Mouse (Mus musculus) heart, embryonic 10.5 days (tissue): ENCODE results near the gene Tyms. TPM values are rescaled to one million over a fixed set of nuclear protein-coding genes. Genes with fewer than 3 reads are reported as not detected.

Experiments used
- DNase-seq: peaks from one replicate; pipeline ENCODE4 v3.0.0-alpha.2; 2017; ENCODE audit warnings: low spot score
- H3K27ac ChIP-seq: fragments of 300-500 bp; sonication (generic); 2 replicates; pipeline ENCODE4 v1.5.1; 2016; ENCODE audit warnings: mild to moderate bottlenecking
- H3K27me3 ChIP-seq: fragments of 300-500 bp; sonication (generic); 2 replicates; pipeline ENCODE4 v1.6.1; 2016; ENCODE audit warnings: mild to moderate bottlenecking; ENCODE audit not compliant: poor library complexity, insufficient read depth, severe bottlenecking
- H3K36me3 ChIP-seq: fragments of 300-500 bp; sonication (generic); 2 replicates; pipeline ENCODE4 v1.6.1; 2016; ENCODE audit warnings: mild to moderate bottlenecking, moderate library complexity
- H3K4me1 ChIP-seq: fragments of 300-500 bp; sonication (generic); 2 replicates; pipeline ENCODE4 v1.6.1; 2016; ENCODE audit warnings: mild to moderate bottlenecking
- H3K4me3 ChIP-seq: fragments of 300-500 bp; sonication (generic); 2 replicates; pipeline ENCODE4 v1.5.1; 2016; ENCODE audit warnings: mild to moderate bottlenecking, moderate library complexity
- H3K9me3 ChIP-seq: fragments of 300-500 bp; sonication (generic); 2 replicates; pipeline ENCODE4 v1.6.1; 2016; ENCODE audit warnings: mild to moderate bottlenecking, moderate library complexity
- WGBS: fragments of 180-500 bp; shearing (Covaris S2); methylation state at CpG from one replicate; pipeline ENCODE4 v1.1.7; 2016; 5-methylcytosine and 5-hydroxymethylcytosine counted together
- polyA plus RNA-seq: library from polyadenylated mRNA; unstranded; fragments of >200 nt; fragmentation: Nextera tagmentation; extraction: Ambion mirVana; gene quantifications from 2 replicates; pipeline ENCODE4 v1.2.1, GENCODE M21; 2016

Tyms gene
- polyA plus RNA-seq, 1 experiment from 2014 or later, result 286 TPM

DNA sequence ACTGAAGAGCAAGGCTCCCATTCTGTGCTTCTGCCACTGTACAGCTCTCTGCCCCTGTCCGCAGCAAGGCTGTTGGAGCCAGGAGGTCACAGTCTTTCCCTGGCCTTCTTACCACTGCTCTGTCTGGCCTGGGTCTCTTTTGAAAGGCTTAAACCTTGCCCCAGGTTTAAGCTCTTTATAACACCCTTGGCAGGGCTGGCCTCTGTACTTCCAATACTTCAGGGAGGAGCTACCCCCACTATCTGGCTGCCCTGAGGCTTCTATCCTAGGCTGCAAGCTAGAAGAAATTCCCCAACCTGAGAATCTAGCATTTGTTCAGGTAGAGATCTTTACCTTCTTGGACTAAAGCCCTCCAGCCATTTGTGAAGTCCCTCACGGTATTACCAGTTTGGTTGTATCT lies 36.5 kb upstream of the Tyms start:
- Histone ChIP-seq H3K27me3 (peaks cover 100% of the 10 kb centered on the region), H3K36me3 (no peaks in the 10 kb centered on the region), H3K4me1 (peaks cover 60% of the 10 kb centered on the region), H3K27ac (no peak overlapping the region), H3K9me3 (no peaks in the 10 kb centered on the region), H3K4me3 (no peak overlapping the region)
- peak; percentile 47 for DNase-seq
- 46% methylated on average over 2 of the region's 2 CpGs for WGBS

DNA sequence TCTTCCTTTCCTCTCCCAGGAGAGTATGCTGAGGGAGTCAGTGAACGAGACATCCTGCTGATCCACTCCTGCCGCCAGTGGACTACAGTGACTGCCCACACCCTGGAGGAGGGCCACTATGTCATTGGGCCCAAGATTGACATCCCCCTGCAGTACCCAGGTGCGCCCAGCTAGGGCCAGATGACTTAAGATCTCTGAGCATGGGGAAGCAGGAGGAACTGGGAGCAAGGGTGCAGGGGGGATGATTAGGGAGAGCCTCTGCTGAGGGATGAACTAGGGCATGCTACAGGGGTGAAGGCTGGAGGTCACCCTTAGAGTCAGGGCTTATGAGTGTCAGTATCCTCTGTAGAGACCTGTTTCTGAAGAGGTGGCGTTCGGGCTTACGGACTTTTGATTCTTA lies 34.8 kb upstream of the Tyms start:
- peak; percentile 71 for DNase-seq
- WGBS, result 56% methylated on average over 6 of the region's 6 CpGs
- Histone ChIP-seq H3K27me3 (peaks cover 100% of the 10 kb centered on the region), H3K9me3 (no peaks in the 10 kb centered on the region), H3K36me3 (no peaks in the 10 kb centered on the region), H3K27ac (no peak overlapping the region), H3K4me3 (no peak overlapping the region), H3K4me1 (peaks cover 49% of the 10 kb centered on the region)

DNA sequence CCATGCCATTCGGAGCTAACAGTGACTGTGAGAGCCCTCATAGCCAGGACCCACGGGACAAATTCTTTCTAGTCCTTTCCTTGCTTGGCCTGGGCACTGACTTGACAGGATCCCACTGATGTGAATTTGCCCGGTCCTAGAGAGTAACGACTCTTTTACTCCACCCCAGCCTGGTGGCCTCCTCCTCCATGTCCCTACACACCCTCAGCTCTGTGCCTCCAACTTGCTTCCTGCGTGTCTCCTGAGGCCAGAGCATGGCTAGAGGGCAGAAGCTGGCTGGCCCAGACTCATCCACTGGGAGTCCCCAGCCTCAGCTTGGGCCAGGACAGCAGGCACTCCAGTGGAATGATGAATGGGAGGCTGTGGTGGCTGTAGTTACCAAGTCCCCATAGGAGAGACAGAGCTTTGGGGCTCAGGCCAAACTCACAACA lies 34.2 kb upstream of the Tyms start:
- 8% methylated on average over 5 of the region's 5 CpGs for WGBS
- DNase-seq, result peak; percentile 75
- H3K4me3 ChIP-seq, result no peak overlapping the region
- no peaks in the 10 kb centered on the region for H3K36me3 ChIP-seq
- peaks cover 100% of the 10 kb centered on the region for H3K27me3 ChIP-seq
- H3K9me3 ChIP-seq, result no peaks in the 10 kb centered on the region
- H3K4me1 ChIP-seq, result peaks cover 49% of the 10 kb centered on the region
- no peak overlapping the region for H3K27ac ChIP-seq

DNA sequence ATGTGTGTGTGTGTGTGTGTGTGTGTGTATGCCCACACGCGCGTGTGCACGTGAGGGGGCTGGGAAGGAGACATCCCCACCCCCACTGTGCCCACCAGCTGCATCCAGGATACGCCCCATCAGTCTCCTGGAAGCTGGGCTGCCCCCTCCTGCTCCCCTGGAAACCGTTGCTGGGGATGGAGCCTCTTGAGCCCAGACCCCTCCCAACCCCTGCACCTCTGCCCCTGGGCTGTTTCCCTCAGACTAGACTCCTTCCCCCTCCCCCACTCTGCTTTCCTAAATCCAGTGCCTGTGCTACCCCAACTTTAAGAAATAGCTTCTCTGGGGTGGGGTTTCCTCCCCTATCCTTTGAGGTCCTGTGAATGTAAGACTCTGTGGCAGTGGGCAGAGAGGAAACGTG lies 33.8 kb upstream of the Tyms start:
- Histone ChIP-seq H3K36me3 (no peaks in the 10 kb centered on the region), H3K27ac (no peak overlapping the region), H3K4me3 (no peak overlapping the region), H3K27me3 (peaks cover 99% of the 10 kb centered on the region), H3K9me3 (no peaks in the 10 kb centered on the region), H3K4me1 (peaks cover 49% of the 10 kb centered on the region)
- 1% methylated on average over 7 of the region's 7 CpGs for WGBS
- DNase-seq, result peak; percentile 56

DNA sequence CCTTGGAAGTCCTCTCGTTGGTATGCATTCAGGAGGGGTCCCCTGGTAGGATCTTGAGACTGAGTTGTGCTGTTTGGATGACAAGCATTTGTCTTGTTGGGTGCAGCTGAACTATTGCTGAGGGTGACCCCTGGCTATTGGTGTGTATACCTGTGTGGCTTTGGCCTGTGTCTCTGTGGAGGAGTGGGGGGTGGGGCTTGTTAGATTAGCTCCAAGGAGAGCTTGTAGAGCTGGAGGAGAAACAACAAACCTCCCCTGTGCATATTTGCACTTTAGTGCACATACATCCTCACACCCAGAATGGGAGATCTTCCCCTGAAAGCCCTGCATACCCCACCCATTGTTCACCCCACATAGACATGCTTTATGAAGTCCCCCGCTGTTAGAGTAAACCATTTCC lies 33.3 kb upstream of the Tyms start:
- DNase-seq, result no peak
- Histone ChIP-seq H3K27ac (no peak overlapping the region), H3K4me3 (no peak overlapping the region), H3K36me3 (no peaks in the 10 kb centered on the region), H3K9me3 (no peaks in the 10 kb centered on the region), H3K27me3 (peaks cover 94% of the 10 kb centered on the region), H3K4me1 (peaks cover 49% of the 10 kb centered on the region)
- 15% methylated on average over 2 of the region's 2 CpGs for WGBS

DNA sequence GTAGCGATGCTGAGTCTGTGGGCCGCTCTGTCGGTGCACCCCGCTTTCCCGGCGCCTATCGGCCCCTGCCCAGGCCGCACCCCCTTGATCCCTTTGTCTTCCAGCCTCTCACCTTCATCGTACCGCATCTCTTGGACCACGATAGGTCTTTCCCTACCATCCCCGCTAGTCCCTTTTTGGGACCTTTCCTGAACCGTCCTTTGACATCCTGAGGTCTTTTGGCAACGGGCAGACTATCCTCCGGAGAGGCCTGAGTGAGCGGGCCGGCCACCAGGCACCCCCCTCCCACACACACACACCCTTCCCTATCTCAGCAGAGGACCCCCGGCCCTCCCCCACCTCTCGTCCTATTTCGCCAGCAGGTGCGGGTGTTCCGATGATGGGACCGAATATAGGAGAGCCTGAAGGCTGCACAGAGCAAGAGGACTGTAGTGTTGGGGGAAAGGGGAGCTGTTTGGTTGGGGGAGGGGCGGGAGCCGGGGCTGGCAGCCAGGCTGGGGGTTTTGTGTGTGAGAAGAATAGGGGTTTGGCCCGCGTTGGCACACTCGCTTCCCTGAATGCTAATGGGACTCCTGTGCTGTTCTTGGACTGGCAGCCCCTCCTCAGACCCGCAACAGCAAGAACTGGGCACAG lies 32.4 kb upstream of the Tyms start, which contains the start of gene 3110082J24Rik:
Gene 3110082J24Rik, minus strand, starts transcription at position 419 of the 633 bp plus-strand sequence.
- 3% methylated on average over 28 of the region's 29 CpGs for WGBS
- H3K4me3 ChIP-seq, result peak within 1 kb of the TSS; percentile 65
- H3K27ac ChIP-seq, result peak within 1 kb of the TSS; percentile 56; the same call in 1 of the 2 replicates
- peak; percentile 74 for DNase-seq
- H3K9me3 ChIP-seq, result no peaks in the 10 kb centered on the region; the same call in 1 of the 2 replicates
- peaks cover 41% of the 10 kb centered on the region for H3K4me1 ChIP-seq
- no peaks in the 10 kb centered on the region for H3K36me3 ChIP-seq
- peaks cover 85% of the 10 kb centered on the region for H3K27me3 ChIP-seq

DNA sequence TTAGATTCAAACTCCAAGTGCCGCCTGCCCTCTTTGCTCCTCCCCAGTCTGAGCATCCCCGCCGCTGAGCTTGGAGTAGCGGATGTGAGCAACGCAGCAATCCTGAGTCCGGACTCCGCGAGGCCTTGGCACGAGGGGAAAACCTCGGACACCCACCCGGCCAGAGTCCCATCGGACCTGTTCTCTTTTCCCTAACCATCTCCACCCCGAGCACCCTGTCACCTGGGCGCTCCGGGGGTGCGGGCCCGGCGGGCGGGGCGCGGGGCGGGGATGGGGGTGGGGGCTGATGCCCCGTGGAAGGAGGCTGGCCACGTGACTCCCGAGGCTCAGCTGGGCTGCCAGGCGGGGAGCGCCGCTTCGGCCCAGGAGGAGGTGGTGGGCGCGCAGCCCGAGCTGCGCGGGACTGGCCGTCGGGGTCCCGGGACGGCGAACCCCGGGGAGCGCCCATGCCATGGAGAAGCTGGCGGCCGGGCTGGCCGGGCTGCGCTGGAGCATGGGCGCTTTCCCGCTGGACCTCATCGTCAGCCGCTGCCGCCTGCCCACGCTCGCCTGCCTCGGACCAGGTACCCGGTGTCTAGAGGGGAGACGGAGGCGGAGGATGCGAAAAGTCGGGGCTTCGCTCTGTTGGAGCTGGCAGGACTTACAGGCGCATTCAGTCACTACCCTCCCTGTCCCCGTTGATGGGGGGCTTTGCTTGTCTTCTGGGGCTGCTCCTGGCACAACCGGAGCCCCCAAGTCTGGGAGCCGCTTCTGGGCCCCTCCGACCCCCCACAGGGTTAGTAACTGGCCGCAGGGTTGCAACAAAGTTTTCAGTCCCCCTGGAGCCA lies 31.6 kb upstream of the Tyms start, which contains the start of gene Garem2:
Gene Garem2, plus strand, starts transcription at position 321 of the 827 bp plus-strand sequence.
- WGBS, result under 1% methylated on average over 65 of the region's 65 CpGs
- Histone ChIP-seq H3K4me1 (peaks cover 34% of the 10 kb centered on the region), H3K27me3 (peaks cover 77% of the 10 kb centered on the region), H3K9me3 (no peaks in the 10 kb centered on the region; the same call in none of the 2 replicates), H3K36me3 (no peaks in the 10 kb centered on the region), H3K27ac (peak within 1 kb of the TSS; percentile 56; the same call in 1 of the 2 replicates), H3K4me3 (peak within 1 kb of the TSS; percentile 65)
- peak; percentile 73 for DNase-seq

DNA sequence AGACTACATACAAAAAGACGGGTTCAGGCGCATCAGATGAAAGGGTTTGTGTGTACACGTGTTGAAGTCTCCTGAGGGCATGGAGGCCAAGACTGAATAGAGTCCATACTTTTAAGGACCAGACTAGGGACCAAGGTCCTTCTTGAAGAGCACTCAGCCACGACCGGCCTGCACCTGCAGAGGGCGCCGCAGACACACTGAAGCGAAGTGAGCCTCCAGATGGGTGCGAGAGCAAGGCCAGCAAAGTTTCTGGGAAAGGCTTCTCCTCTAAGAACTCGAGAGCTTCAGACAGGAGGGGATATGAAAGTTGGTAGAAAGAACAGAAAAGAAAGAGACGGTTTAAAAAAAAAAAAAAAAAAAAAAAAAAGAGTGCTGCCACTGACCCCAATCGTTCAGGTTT lies 30.9 kb upstream of the Tyms start:
- DNase-seq, result peak; percentile 71
- 3% methylated on average over 12 of the region's 12 CpGs for WGBS
- Histone ChIP-seq H3K9me3 (no peaks in the 10 kb centered on the region; the same call in none of the 2 replicates), H3K4me1 (peaks cover 30% of the 10 kb centered on the region), H3K27me3 (peaks cover 70% of the 10 kb centered on the region), H3K4me3 (peak overlapping the region; percentile 65), H3K27ac (no peak overlapping the region), H3K36me3 (no peaks in the 10 kb centered on the region)

DNA sequence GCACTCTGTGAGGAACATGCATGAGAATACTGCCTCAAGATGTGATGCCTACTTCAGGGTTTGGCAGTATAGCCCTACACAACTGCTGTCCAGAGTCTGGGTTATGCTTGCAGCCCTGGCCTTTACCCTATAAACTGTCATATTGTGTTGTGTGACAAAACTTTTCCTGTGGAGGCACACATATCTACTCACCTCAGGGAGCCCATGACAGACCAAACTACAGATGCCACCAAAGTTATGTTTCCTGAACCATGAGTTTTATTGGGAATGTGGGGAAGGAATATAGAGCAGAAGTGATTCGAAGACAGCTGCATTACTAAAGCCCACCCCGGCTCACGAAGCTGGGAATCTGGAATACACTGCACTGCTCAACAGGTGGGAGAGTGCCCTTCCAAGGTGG lies 29.9 kb upstream of the Tyms start:
- Histone ChIP-seq H3K36me3 (no peaks in the 10 kb centered on the region), H3K4me1 (peaks cover 30% of the 10 kb centered on the region), H3K27ac (no peak overlapping the region), H3K9me3 (no peaks in the 10 kb centered on the region; the same call in none of the 2 replicates), H3K27me3 (peaks cover 60% of the 10 kb centered on the region), H3K4me3 (no peak overlapping the region)
- peak; percentile 61 for DNase-seq
- 80% methylated on average over 3 of the region's 3 CpGs for WGBS

DNA sequence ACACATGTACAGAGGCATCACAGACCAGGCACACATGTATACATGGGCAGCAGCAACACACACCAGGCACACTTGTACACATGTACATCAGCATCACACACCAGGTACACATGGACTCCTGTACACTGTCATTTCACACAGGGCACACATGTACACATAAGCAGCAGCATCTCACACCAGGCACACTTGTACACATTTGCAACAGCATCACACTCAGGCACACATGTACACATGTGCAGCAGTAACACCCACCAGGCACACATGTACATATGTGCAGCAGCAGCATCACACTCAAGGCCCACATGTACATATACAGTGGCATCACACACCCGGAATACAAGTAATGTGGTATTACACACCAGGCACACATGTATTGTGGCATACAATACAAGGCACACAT lies 24.8 kb upstream of the Tyms start:
- no peak overlapping the region for H3K4me3 ChIP-seq
- 84% methylated on average over 1 of the region's 1 CpGs for WGBS

DNA sequence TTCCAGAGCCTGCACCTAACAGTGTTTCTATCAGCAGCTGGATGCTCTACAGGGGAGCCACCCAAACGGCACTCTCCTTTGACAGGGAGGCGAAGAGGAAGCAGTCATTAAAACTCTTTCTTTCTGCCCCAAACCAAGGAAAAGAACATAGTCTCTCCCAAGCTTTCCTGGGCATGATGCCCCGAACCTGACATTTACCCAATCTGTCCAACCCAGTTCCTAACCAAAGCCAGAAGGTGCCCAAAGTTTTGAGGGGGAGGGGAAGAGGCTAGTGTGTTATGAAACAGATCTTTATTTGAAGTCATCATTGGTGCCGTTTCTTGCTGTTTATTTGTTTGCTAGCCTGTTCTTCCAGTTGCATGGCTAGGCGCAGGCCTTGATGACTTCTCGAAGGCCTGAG lies 22.3 kb upstream of the Tyms start:
- WGBS, result 69% methylated on average over 6 of the region's 6 CpGs
- no peaks in the 10 kb centered on the region for H3K36me3 ChIP-seq
- no peak for DNase-seq
- H3K9me3 ChIP-seq, result no peaks in the 10 kb centered on the region; the same call in none of the 2 replicates
- no peaks in the 10 kb centered on the region for H3K4me1 ChIP-seq
- no peak overlapping the region for H3K4me3 ChIP-seq
- H3K27me3 ChIP-seq, result no peaks in the 10 kb centered on the region
- no peak overlapping the region for H3K27ac ChIP-seq

More for the DNA sequence above, 24.8 kb upstream of the Tyms start:
- Histone ChIP-seq H3K4me1 (no peaks in the 10 kb centered on the region), H3K27me3 (peaks cover 9% of the 10 kb centered on the region), H3K27ac (no peak overlapping the region), H3K9me3 (no peaks in the 10 kb centered on the region; the same call in none of the 2 replicates), H3K36me3 (no peaks in the 10 kb centered on the region)
- DNase-seq, result no peak

DNA sequence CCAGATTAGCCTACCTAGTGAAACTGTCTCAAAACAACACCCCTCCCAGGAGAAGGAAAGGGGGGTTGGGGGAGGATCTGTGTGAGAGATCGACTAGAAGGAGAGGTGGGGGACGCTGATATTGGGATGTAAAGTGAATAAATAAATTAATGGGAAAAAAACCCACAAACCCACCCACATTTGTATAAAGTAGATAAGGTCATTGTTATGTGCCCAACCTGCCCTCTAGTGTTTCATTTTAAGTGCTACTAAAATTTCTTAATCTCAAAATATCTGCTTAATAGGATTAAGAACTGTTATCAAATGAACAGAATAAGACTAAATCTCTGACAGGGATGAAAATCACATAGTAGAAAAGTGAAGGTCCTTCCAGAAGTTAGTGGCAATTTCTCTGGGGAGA lies 21.0 kb upstream of the Tyms start:
- Histone ChIP-seq H3K9me3 (no peaks in the 10 kb centered on the region), H3K4me1 (no peaks in the 10 kb centered on the region), H3K4me3 (no peak overlapping the region), H3K27me3 (no peaks in the 10 kb centered on the region), H3K27ac (no peak overlapping the region), H3K36me3 (no peaks in the 10 kb centered on the region)
- WGBS, result 47% methylated on average over 2 of the region's 2 CpGs
- no peak for DNase-seq

DNA sequence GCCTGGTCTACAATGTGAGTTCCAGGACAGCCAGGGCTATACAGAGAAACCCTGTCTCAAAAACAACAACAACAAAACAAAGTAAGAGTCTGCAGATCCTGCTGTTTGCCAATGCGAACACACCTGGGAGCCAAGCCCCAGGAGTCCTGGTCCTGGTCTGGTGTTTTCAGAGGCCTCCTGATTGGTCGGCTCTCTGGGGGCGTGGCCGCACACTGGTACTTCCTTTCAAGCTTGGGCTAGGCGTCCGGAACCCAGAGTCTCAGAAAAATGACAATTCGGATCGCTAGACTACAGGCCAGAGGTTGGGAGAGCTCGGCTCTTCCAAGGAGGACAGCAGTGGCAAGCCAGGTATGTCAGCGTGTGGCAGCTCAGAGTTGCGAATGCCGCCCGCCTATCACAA lies 19.3 kb upstream of the Tyms start:
- no peaks in the 10 kb centered on the region for H3K9me3 ChIP-seq
- H3K27me3 ChIP-seq, result no peaks in the 10 kb centered on the region
- no peak overlapping the region for H3K27ac ChIP-seq
- WGBS, result 49% methylated on average over 13 of the region's 13 CpGs
- no peaks in the 10 kb centered on the region for H3K36me3 ChIP-seq
- H3K4me3 ChIP-seq, result peak overlapping the region; percentile 24; the same call in 1 of the 2 replicates
- no peak for DNase-seq
- no peaks in the 10 kb centered on the region for H3K4me1 ChIP-seq
